ENCODE assay signal across 28 mouse cellular contexts in the genomic region with DNA sequence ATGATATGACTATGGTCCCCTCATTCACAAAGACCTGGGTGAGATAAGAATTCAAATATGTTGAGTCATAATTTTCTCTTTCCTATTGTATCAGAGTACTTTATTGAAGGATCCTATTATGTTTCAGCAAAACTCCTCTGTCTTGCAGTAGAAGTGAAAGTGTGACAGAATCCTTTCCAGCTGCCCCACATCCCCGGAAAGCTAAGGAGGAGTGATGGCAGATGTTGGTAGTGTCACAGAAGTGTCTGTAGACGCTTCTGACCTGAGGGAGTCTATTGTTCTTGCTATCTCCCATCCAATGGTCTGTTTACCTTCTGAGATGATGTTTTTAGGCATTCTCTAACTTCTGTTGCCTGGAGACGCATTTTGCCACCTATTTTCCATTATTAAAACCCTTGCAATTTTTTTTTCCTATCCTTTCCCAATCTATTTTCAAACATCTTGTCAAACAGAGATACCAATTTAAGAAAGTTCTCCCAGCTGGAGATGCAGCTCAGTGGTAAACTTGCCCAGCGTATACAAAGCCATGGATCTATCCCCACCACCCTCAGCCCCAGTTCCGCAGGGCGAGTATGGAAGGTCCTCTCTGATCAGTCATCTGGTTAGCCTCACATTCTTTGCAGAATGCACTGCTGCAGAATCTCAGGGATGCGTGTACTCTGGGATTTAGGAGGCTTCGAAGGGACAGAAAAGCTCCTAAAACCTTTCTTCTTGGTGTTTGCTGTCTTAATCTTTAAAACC.
DNase-seq lines count a peak whose midpoint lies in the region; ATAC-seq and TF ChIP-seq lines count a peak whose summit lies in the region.
"Had no signal": no experiment of that assay in that cellular context is flagged by ENCODE, and none has a peak within 500 bp of the region (broad histone marks: within the 10 kb centered on the region; RNA-seq: fewer than 3 reads in every experiment).

No protein-coding gene starts in this region.

- no peaks in the 10 kb centered on the region for H3K36me3 ChIP-seq in lung, embryonic 14.5 days (ENCODE audit: insufficient read depth)
- H3K36me3 ChIP-seq in lung, embryonic 16.5 days (ENCODE audit: control insufficient read depth, insufficient read depth, low read length) = no peaks in the 10 kb centered on the region
- H3K36me3 ChIP-seq: embryonic facial prominence, embryonic 10.5 days; embryonic facial prominence, embryonic 15.5 days; hindbrain, embryonic 12.5 days had no signal

- H3K4me1 ChIP-seq in lung, embryonic 14.5 days (ENCODE audit: insufficient read depth) = peaks cover 4% of the 10 kb centered on the region; the same call in 1 of the 2 replicates
- no peaks in the 10 kb centered on the region for H3K4me1 ChIP-seq in lung, adult 2 months (ENCODE audit: control insufficient read depth, insufficient read depth, low read length)
- peaks cover 4% of the 10 kb centered on the region; the same call in 1 of the 2 replicates for H3K4me1 ChIP-seq in cortical plate, adult 2 months (ENCODE audit: control insufficient read depth, insufficient read depth, low read length)
- H3K4me1 ChIP-seq in lung, embryonic 16.5 days (replicated peaks; ENCODE audit: control insufficient read depth, insufficient read depth, low read length) = no peaks in the 10 kb centered on the region; the same call in 1 of the 2 replicates
- H3K4me1 ChIP-seq: forebrain, embryonic 13.5 days; hindbrain, embryonic 12.5 days had no signal

- no peak overlapping the region for H3K4me2 ChIP-seq in lung, embryonic 14.5 days
- no peak overlapping the region for H3K4me2 ChIP-seq in lung, embryonic 16.5 days (ENCODE audit: low read depth, low read length)
- H3K4me2 ChIP-seq: embryonic facial prominence, embryonic 15.5 days; forebrain, embryonic 13.5 days; hindbrain, embryonic 12.5 days had no signal

- H3K9ac ChIP-seq in lung, embryonic 14.5 days = no peak overlapping the region
- H3K9ac ChIP-seq in lung, embryonic 16.5 days (ENCODE audit: low read length) = no peak overlapping the region
- H3K9ac ChIP-seq: embryonic facial prominence, embryonic 15.5 days; forebrain, embryonic 13.5 days; hindbrain, embryonic 12.5 days; liver, embryonic 14.5 days had no signal

- TF ChIP-seq CTCF in lung, embryonic 14.5 days (IDR thresholded peaks at IDR 0.05; ENCODE audit: low read depth) = no peak
- TF ChIP-seq CTCF in lung, adult 2 months (IDR thresholded peaks at IDR 0.05; ENCODE audit: insufficient read depth, low read length) = no peak
- no peak for TF ChIP-seq CTCF in cortical plate, adult 2 months (IDR thresholded peaks at IDR 0.05; ENCODE audit: extremely low read depth, insufficient read depth, low read length)

- H3K27ac ChIP-seq in lung, embryonic 14.5 days (ENCODE audit: low read depth) = peak overlapping the region; percentile 61; the same call in 1 of the 2 replicates
- peak overlapping the region; percentile 43; the same call in 1 of the 2 replicates for H3K27ac ChIP-seq in cortical plate, adult 2 months (ENCODE audit: insufficient read depth, low read length)
- H3K27ac ChIP-seq in lung, embryonic 16.5 days (ENCODE audit: low read length) = no peak overlapping the region
- H3K27ac ChIP-seq: embryonic facial prominence, embryonic 10.5 days; embryonic facial prominence, embryonic 15.5 days; forebrain, embryonic 13.5 days; hindbrain, embryonic 12.5 days; kidney, postnatal 0 days; liver, embryonic 14.5 days; macrophage had no signal

- WGBS in lung, embryonic 14.5 days = 28% methylated on average over 8 of the region's 8 CpGs
- WGBS in lung, adult 2 months = 46% methylated on average over 8 of the region's 8 CpGs
- 32% methylated on average over 8 of the region's 8 CpGs for WGBS in lung, embryonic 16.5 days

- DNase-seq in lung, embryonic 14.5 days = peak; percentile 86
- no peak for DNase-seq in lung, adult 2 months
- DNase-seq in lung, postnatal 36 days = peak; percentile 62
- no peak for DNase-seq in layer of hippocampus, adult 9-11 months
- DNase-seq in retina, embryonic 14.5 days (ENCODE audit: low spot score) = no peak
- DNase-seq: adrenal gland, adult 2 months; adrenal gland, postnatal 36 days; cerebellum, adult 18-20 months; cerebellum, postnatal 10 days; gastrocnemius, postnatal 25 days; kidney, adult 8-10 months; kidney, postnatal 4 days; layer of hippocampus, postnatal 36 days; liver; right cerebral cortex, adult 18-20 months; thymus, adult 2 months; thymus, postnatal 36 days had no signal

- no peak overlapping the region for H3K4me3 ChIP-seq in lung, embryonic 14.5 days (ENCODE audit: low read depth, low read length)
- no peak overlapping the region for H3K4me3 ChIP-seq in lung, adult 2 months (replicated peaks; ENCODE audit: extremely low read depth, low read depth, low read length)
- no peak overlapping the region for H3K4me3 ChIP-seq in cortical plate, adult 2 months (ENCODE audit: insufficient read depth, low read length)
- no peak overlapping the region for H3K4me3 ChIP-seq in lung, embryonic 16.5 days (ENCODE audit: low read length)
- H3K4me3 ChIP-seq: embryonic facial prominence, embryonic 10.5 days; embryonic facial prominence, embryonic 15.5 days; forebrain, embryonic 13.5 days; hindbrain, embryonic 12.5 days had no signal

- peak; percentile 88 for ATAC-seq in lung, embryonic 14.5 days (ENCODE audit: insufficient read depth)
- ATAC-seq in lung, embryonic 16.5 days (ENCODE audit: low read depth) = peak; percentile 85
- ATAC-seq: activated CD4-positive, CD25-positive, alpha-beta regulatory T cell, adult 4 months; forebrain, embryonic 13.5 days; intestine, embryonic 16.5 days had no signal

- no peak for TF ChIP-seq POLR2A in lung, adult 2 months (IDR thresholded peaks at IDR 0.05; ENCODE audit: borderline replicate concordance, extremely low read depth, low read depth, low read length)
- no peak for TF ChIP-seq POLR2A in cortical plate, adult 2 months (IDR thresholded peaks at IDR 0.05; ENCODE audit: extremely low read depth, insufficient read depth, low read length)

- no peaks in the 10 kb centered on the region for H3K27me3 ChIP-seq in lung, embryonic 14.5 days (ENCODE audit: insufficient read depth, low read length)
- no peaks in the 10 kb centered on the region for H3K27me3 ChIP-seq in lung, embryonic 16.5 days (ENCODE audit: control insufficient read depth, insufficient read depth, low read depth, low read length)
- H3K27me3 ChIP-seq: embryonic facial prominence, embryonic 15.5 days; forebrain, embryonic 13.5 days; hindbrain, embryonic 12.5 days had no signal

- H3K9me3 ChIP-seq in lung, embryonic 14.5 days (ENCODE audit: low read depth, low read length) = no peaks in the 10 kb centered on the region
- no peaks in the 10 kb centered on the region for H3K9me3 ChIP-seq in lung, embryonic 16.5 days (ENCODE audit: control insufficient read depth, low read length)
- H3K9me3 ChIP-seq: embryonic facial prominence, embryonic 10.5 days; embryonic facial prominence, embryonic 15.5 days; forebrain, embryonic 13.5 days; hindbrain, embryonic 12.5 days had no signal

Comparison
In these comparisons a context has a peak if more than half of its experiments do, and no peak if none do; other contexts are left out.
1. DNase-seq: peak in lung, embryonic 14.5 days (single experiment) and lung, postnatal 36 days (single experiment); none in lung, adult 2 months (single experiment), layer of hippocampus, adult 9-11 months (single experiment) and retina, embryonic 14.5 days (single experiment).